Mouse (Mus musculus) heart, adult 2 months (tissue): ENCODE measurements around the gene Ddx52. TPM values are rescaled to one million over a fixed set of nuclear protein-coding genes. Genes with fewer than 3 reads are reported as not detected.
A peak's percentile ranks its signal among the peaks of the same experiment; 100 is the strongest.

ENCODE experiments used
- DNase-seq, 2 experiments: peaks; one replicate each; pipeline ENCODE4 v3.0.0; 2021
- H3K27ac ChIP-seq: fragments of 200-600 bp; 2 replicates; pipeline ENCODE4 v1.8.1; 2022
- H3K27me3 ChIP-seq: fragments of 200-500 bp; 2 replicates; pipeline ENCODE4 v1.6.1; 2012; ENCODE audit warnings: mild to moderate bottlenecking, low read length, inconsistent platforms, mixed read lengths; ENCODE audit not compliant: control insufficient read depth, insufficient read depth
- H3K36me3 ChIP-seq: fragments of 200-500 bp; 2 replicates; pipeline ENCODE4 v1.6.1; 2012; ENCODE audit warnings: low read length, inconsistent platforms; ENCODE audit not compliant: control insufficient read depth, insufficient read depth
- H3K4me1 ChIP-seq: fragments of 200-500 bp; 2 replicates; pipeline ENCODE4 v1.6.1; 2011; ENCODE audit warnings: low read length; ENCODE audit not compliant: control insufficient read depth, insufficient read depth
- H3K4me3 ChIP-seq: fragments of 200-600 bp; 2 replicates; pipeline ENCODE4 v1.8.1; 2022
- H3K79me2 ChIP-seq: fragments of 200-500 bp; replicated peaks from 2 replicates; pipeline ENCODE4 v1.6.1; 2012; ENCODE audit warnings: mild to moderate bottlenecking, inconsistent platforms, low read length, moderate library complexity, mixed read lengths; ENCODE audit not compliant: control insufficient read depth, insufficient read depth
- H3K9ac ChIP-seq: fragments of 200-500 bp; 2 replicates; pipeline ENCODE4 v1.6.1; 2012; ENCODE audit warnings: low read depth, mild to moderate bottlenecking, control low read depth, inconsistent platforms, low read length, mixed read lengths
- CTCF ChIP-seq: fragments of 200-600 bp; IDR thresholded peaks from 2 replicates; pipeline ENCODE4 v1.8.1; 2022; ENCODE audit warnings: antibody characterized with exemption, mild to moderate bottlenecking, moderate library complexity
- EP300 ChIP-seq: fragments of 200-500 bp; IDR thresholded peaks from 2 replicates; pipeline ENCODE4 v1.6.1; 2011; ENCODE audit warnings: low read depth, low read length, control low read depth; ENCODE audit not compliant: insufficient read depth
- POLR2A ChIP-seq: fragments of 200-500 bp; IDR thresholded peaks from 2 replicates; pipeline ENCODE4 v1.6.1; 2011; ENCODE audit warnings: mild to moderate bottlenecking, low read depth, low read length, control low read depth; ENCODE audit not compliant: insufficient read depth
- WGBS: fragments of 180-500 bp; shearing (Covaris S2); methylation state at CpG from one replicate; pipeline ENCODE4 v1.1.7; 2018; 5-methylcytosine and 5-hydroxymethylcytosine counted together
- intact Hi-C: fragments of 180-260 bp; cut with DNase I; formaldehyde crosslinking; loops from one replicate; pipeline ENCODE4 v1.15.1; 2025
- polyA plus RNA-seq: library from polyadenylated mRNA; depleted of rRNA; stranded (reverse); fragments of >200 nt; gene quantifications from 2 replicates; pipeline ENCODE4 v1.2.3, GENCODE M21; 2012
- total RNA-seq, 2 experiments: library from RNA; stranded (reverse); gene quantifications; 2 replicates each; pipeline ENCODE4 v1.2.3; 2021

Ddx52 gene
- total and polyA plus RNA-seq, 3 experiments = 3.3 to 9.9 (median 8.9) TPM

- Histone ChIP-seq H3K4me1 (no peaks in the 10 kb centered on the region), H3K27me3 (peaks cover 4% of the 10 kb centered on the region), H3K36me3 (no peaks in the 10 kb centered on the region), H3K9ac (no peak overlapping the region), H3K4me3 (no peak overlapping the region), H3K27ac (no peak overlapping the region), H3K79me2 (no peaks in the 10 kb centered on the region)
- TF ChIP-seq CTCF = no peak
- TF ChIP-seq POLR2A = no peak
- no peak for TF ChIP-seq EP300
- WGBS = 65% methylated on average over 10 of the region's 10 CpGs
- DNase-seq = no peak
- intact Hi-C loops = no loop called here
Measured at GRCm38 (mm10) chr11:83932506-83933106, 9.3 kb upstream of the Ddx52 start.

GRCm38 (mm10) chr11:83933376-83933775, 8.5 kb upstream of the Ddx52 start:
- TF ChIP-seq POLR2A (no peak), CTCF (no peak)
- H3K27ac ChIP-seq = no peak overlapping the region
- no peak overlapping the region for H3K4me3 ChIP-seq
- no peaks in the 10 kb centered on the region for H3K4me1 ChIP-seq
- DNase-seq = no peak
- whole genome bisulfite sequencing = 87% methylated on average over 4 of the region's 4 CpGs
- H3K36me3 ChIP-seq = no peaks in the 10 kb centered on the region
- intact Hi-C loops = no loop called here
- no peak overlapping the region for H3K9ac ChIP-seq
- peaks cover 2% of the 10 kb centered on the region; the same call in 1 of the 2 replicates for H3K27me3 ChIP-seq
- no peaks in the 10 kb centered on the region for H3K79me2 ChIP-seq

GRCm38 (mm10) chr11:83935986-83936665, 5.7 kb upstream of the Ddx52 start:
- Histone ChIP-seq H3K4me3 (no peak overlapping the region), H3K79me2 (no peaks in the 10 kb centered on the region), H3K27me3 (no peaks in the 10 kb centered on the region), H3K4me1 (no peaks in the 10 kb centered on the region), H3K27ac (no peak overlapping the region), H3K9ac (no peak overlapping the region), H3K36me3 (no peaks in the 10 kb centered on the region)
- peak; percentile 56 to 83 for DNase-seq
- intact Hi-C loops = loop anchor here (1.0 to 5.0 kb wide), 3 partner anchors 119 to 151 kb away; no protein-coding TSS in a partner anchor
- 12% methylated on average over 7 of the region's 7 CpGs for WGBS
- TF ChIP-seq CTCF (peak; percentile 92), EP300 (0 out of 2 replicates have a peak, but pooled peaks have one; percentile 31), POLR2A (no peak)

GRCm38 (mm10) chr11:83938556-83938955, 3.3 kb upstream of the Ddx52 start:
- no peaks in the 10 kb centered on the region for H3K27me3 ChIP-seq
- DNase-seq = no peak
- no peaks in the 10 kb centered on the region for H3K79me2 ChIP-seq
- H3K36me3 ChIP-seq = peaks cover 4% of the 10 kb centered on the region
- H3K4me1 ChIP-seq = no peaks in the 10 kb centered on the region; the same call in 1 of the 2 replicates
- intact Hi-C loops = loop anchor here (5.0 kb wide), 2 partner anchors 121 to 136 kb away; no protein-coding TSS in a partner anchor
- no peak overlapping the region for H3K27ac ChIP-seq
- 59% methylated on average over 8 of the region's 8 CpGs for WGBS
- no peak overlapping the region for H3K4me3 ChIP-seq
- H3K9ac ChIP-seq = no peak overlapping the region
- TF ChIP-seq POLR2A (no peak), EP300 (no peak), CTCF (no peak)

GRCm38 (mm10) chr11:83956822-83957221, 15.0 kb downstream of the Ddx52 start:
- intact Hi-C loops = no loop called here
- Histone ChIP-seq H3K9ac (no peak overlapping the region), H3K36me3 (peaks cover 5% of the 10 kb centered on the region; the same call in 1 of the 2 replicates), H3K4me1 (no peaks in the 10 kb centered on the region), H3K27ac (no peak overlapping the region), H3K79me2 (no peaks in the 10 kb centered on the region), H3K27me3 (no peaks in the 10 kb centered on the region), H3K4me3 (no peak overlapping the region)
- no peak for TF ChIP-seq CTCF
- TF ChIP-seq EP300 = no peak
- TF ChIP-seq POLR2A = no peak
- 90% methylated on average over 2 of the region's 2 CpGs for WGBS
- DNase-seq = no peak

GRCm38 (mm10) chr11:83961983-83962382, 20.1 kb downstream of the Ddx52 start:
- intact Hi-C loops = loop anchor here (1.0 kb wide), 1 partner anchor 18 kb away; no protein-coding TSS in a partner anchor
- TF ChIP-seq EP300 (no peak), POLR2A (no peak), CTCF (no peak)
- Histone ChIP-seq H3K36me3 (peaks cover 8% of the 10 kb centered on the region), H3K9ac (no peak overlapping the region), H3K4me1 (peaks cover 2% of the 10 kb centered on the region), H3K27ac (no peak overlapping the region), H3K4me3 (no peak overlapping the region), H3K79me2 (no peaks in the 10 kb centered on the region), H3K27me3 (no peaks in the 10 kb centered on the region)
- 90% methylated on average over 3 of the region's 3 CpGs for WGBS
- DNase-seq = no peak
